Mouse (Mus musculus): Measurements from ENCODE around the gene Lhfp.

GRCm38 (mm10) chr3:53258657-53259158, 217.4 kb downstream of the Lhfp start:
- TF ChIP-seq CTCF (IDR thresholded peaks at IDR 0.05; ENCODE audit: control insufficient read depth, insufficient read depth, low read length) (no peak), POLR2A (IDR thresholded peaks at IDR 0.05; ENCODE audit: borderline replicate concordance, control insufficient read depth, low read depth, low read length) (no peak)

All from bone marrow, adult 2 months (tissue).